Mouse (Mus musculus): Measurements from ENCODE around the gene Hbb-bt.
"Not testable (repeated sequence)": the region's sequence is repeated elsewhere in the genome, so short reads cannot be mapped to it uniquely, and the experiment has no call there.

The Hbb-bt gene

GRCm38 (mm10) chr7:103813766-103814165 is at the start of gene Hbb-bt:
Gene Hbb-bt (minus strand): TSS chr7:103813996.
- DNase-seq (ENCODE audit: low spot score), result no peak

GRCm38 (mm10) chr7:103861531-103861930 is 47.7 kb upstream of the Hbb-bt start:
- DNase-seq (ENCODE audit: low spot score), result no peak

GRCm38 (mm10) chr7:103860855-103861254 is 47.1 kb upstream of the Hbb-bt start:
- peak; percentile 48 for DNase-seq (ENCODE audit: low spot score)

GRCm38 (mm10) chr7:103859076-103859475 is 45.3 kb upstream of the Hbb-bt start:
- DNase-seq (ENCODE audit: low spot score), result no peak

- no peak for DNase-seq (ENCODE audit: low spot score)
These were observed 40.9 kb upstream of the Hbb-bt start for GRCm38 (mm10) chr7:103854669-103855068.

GRCm38 (mm10) chr7:103853090-103853489 is 39.3 kb upstream of the Hbb-bt start, which contains the start of gene Hbb-y:
Gene Hbb-y (minus strand): TSS chr7:103853216.
- DNase-seq (ENCODE audit: low spot score), result no peak

GRCm38 (mm10) chr7:103844525-103845325 is 30.9 kb upstream of the Hbb-bt start:
- no peak for DNase-seq (ENCODE audit: low spot score)

GRCm38 (mm10) chr7:103843034-103843433 is 29.2 kb upstream of the Hbb-bt start, which contains the start of gene Hbb-bh1:
Gene Hbb-bh1 (minus strand): TSS chr7:103843164.
- no peak for DNase-seq (ENCODE audit: low spot score)

- DNase-seq (ENCODE audit: low spot score), result no peak
These were observed 26.5 kb upstream of the Hbb-bt start, which contains the start of gene Hbb-bh2 for GRCm38 (mm10) chr7:103840268-103840667. Gene Hbb-bh2 (minus strand): TSS chr7:103840520.

GRCm38 (mm10) chr7:103827808-103828207 is 14.0 kb upstream of the Hbb-bt start, which contains the start of gene Hbb-bs:
Gene Hbb-bs (minus strand): TSS chr7:103828096.
- DNase-seq (ENCODE audit: low spot score), result no peak

- not testable (repeated sequence) for DNase-seq (ENCODE audit: low spot score)
These were observed 13.3 kb upstream of the Hbb-bt start for GRCm38 (mm10) chr7:103827139-103827538.

GRCm38 (mm10) chr7:103826255-103826887 is 12.6 kb upstream of the Hbb-bt start:
- DNase-seq (ENCODE audit: low spot score), result no peak

GRCm38 (mm10) chr7:103825536-103826254 is 11.9 kb upstream of the Hbb-bt start:
- DNase-seq (ENCODE audit: low spot score), result no peak

GRCm38 (mm10) chr7:103824597-103824996 is 10.8 kb upstream of the Hbb-bt start:
- DNase-seq (ENCODE audit: low spot score), result no peak

GRCm38 (mm10) chr7:103815085-103815484 is 1.3 kb upstream of the Hbb-bt start:
- not testable (repeated sequence) for DNase-seq (ENCODE audit: low spot score)

- DNase-seq (ENCODE audit: low spot score), result not testable (repeated sequence)
These were observed 644 bp downstream of the Hbb-bt start for GRCm38 (mm10) chr7:103813152-103813551.

- no peak for DNase-seq (ENCODE audit: low spot score)
These were observed 1.6 kb downstream of the Hbb-bt start for GRCm38 (mm10) chr7:103812174-103812573.

- no peak for DNase-seq (ENCODE audit: low spot score)
These were observed 2.5 kb downstream of the Hbb-bt start for GRCm38 (mm10) chr7:103811223-103811845.

- no peak for DNase-seq (ENCODE audit: low spot score)
These were observed 3.0 kb downstream of the Hbb-bt start for GRCm38 (mm10) chr7:103810746-103811145.

- DNase-seq (ENCODE audit: low spot score), result no peak
These were observed 3.5 kb downstream of the Hbb-bt start for GRCm38 (mm10) chr7:103810296-103810695.

GRCm38 (mm10) chr7:103809801-103810155 is 4.0 kb downstream of the Hbb-bt start:
- DNase-seq (ENCODE audit: low spot score), result no peak

Data from embryo, embryonic 10.5 days (tissue).